Mouse (Mus musculus): ENCODE results near the gene Snip1. TPM values are rescaled to one million over a fixed set of nuclear protein-coding genes. Genes with fewer than 3 reads are reported as not detected.

The Snip1 gene
- polyA plus RNA-seq, 1 experiment from 2014 or later = 27.3 TPM

DNA sequence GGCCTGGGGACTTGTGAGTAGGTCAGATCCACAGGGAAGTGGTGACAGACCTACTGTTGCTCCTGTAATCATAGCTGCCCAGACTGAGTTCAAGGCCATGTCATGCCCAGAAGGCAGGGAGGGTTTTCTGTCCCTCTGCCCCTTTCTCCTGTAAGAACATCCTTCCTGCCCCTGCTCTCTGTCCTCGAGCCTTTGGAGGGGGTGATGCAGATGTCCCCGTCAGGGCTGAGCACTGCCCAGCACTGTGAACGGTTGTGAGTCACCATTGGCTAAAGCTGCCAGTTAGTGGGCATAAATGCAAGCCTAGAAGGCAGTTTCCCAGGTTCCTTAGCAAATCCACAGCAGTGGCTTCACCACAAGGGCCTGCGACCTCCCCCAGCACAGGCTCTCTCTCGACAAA lies 26.6 kb downstream of the Snip1 start:
- Histone ChIP-seq H3K4me1 (replicated peaks; ENCODE audit: control insufficient read depth, insufficient read depth, low read length) (no peaks in the 10 kb centered on the region), H3K4me2 (ENCODE audit: low read length) (no peak overlapping the region), H3K27me3 (replicated peaks; ENCODE audit: control insufficient read depth, insufficient read depth, low read length) (no peaks in the 10 kb centered on the region), H3K9ac (replicated peaks; ENCODE audit: low read depth, low read length) (no peak overlapping the region), H3K4me3 (replicated peaks; ENCODE audit: low read length) (no peak overlapping the region), H3K36me3 (ENCODE audit: control insufficient read depth, insufficient read depth) (peaks cover 23% of the 10 kb centered on the region), H3K27ac (ENCODE audit: low read length) (no peak overlapping the region), H3K9me3 (ENCODE audit: control insufficient read depth, low read length) (no peaks in the 10 kb centered on the region)
- ATAC-seq = no peak
- 90% methylated on average over 5 of the region's 5 CpGs for WGBS

DNA sequence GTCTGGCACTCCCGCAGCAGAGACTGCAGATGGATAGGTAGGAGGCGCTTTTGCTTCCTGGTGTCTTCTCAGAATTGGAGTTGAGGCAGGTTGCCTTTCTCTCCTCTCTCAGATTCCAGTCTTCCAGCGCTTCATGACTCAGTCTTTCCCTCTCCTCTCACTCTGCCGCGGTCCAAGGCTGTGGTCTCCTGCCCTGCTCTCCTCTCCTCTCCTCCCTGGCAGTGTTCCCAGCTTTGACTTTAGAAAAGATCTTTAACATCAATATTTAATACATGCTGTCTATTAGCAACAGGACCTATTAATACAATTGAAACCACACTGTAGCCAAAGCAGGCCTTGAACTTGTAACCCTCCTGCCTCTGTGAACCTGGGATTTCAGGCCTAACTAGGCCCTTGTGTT lies 29.6 kb downstream of the Snip1 start:
- H3K27me3 ChIP-seq (replicated peaks; ENCODE audit: control insufficient read depth, insufficient read depth, low read length) = no peaks in the 10 kb centered on the region
- H3K4me2 ChIP-seq (ENCODE audit: low read length) = no peak overlapping the region
- H3K36me3 ChIP-seq (ENCODE audit: control insufficient read depth, insufficient read depth) = peaks cover 9% of the 10 kb centered on the region
- no peak overlapping the region for H3K9ac ChIP-seq (replicated peaks; ENCODE audit: low read depth, low read length)
- no peak overlapping the region for H3K4me3 ChIP-seq (replicated peaks; ENCODE audit: low read length)
- H3K9me3 ChIP-seq (ENCODE audit: control insufficient read depth, low read length) = no peaks in the 10 kb centered on the region
- no peak for ATAC-seq
- 92% methylated on average over 5 of the region's 5 CpGs for WGBS
- H3K27ac ChIP-seq (ENCODE audit: low read length) = no peak overlapping the region
- peaks cover 3% of the 10 kb centered on the region; the same call in 1 of the 2 replicates for H3K4me1 ChIP-seq (replicated peaks; ENCODE audit: control insufficient read depth, insufficient read depth, low read length)

GRCm38 (mm10) chr4:125097412-125097811 lies 30.9 kb downstream of the Snip1 start:
- Histone ChIP-seq H3K9ac (replicated peaks; ENCODE audit: low read depth, low read length) (no peak overlapping the region), H3K4me1 (replicated peaks; ENCODE audit: control insufficient read depth, insufficient read depth, low read length) (peaks cover 3% of the 10 kb centered on the region; the same call in 1 of the 2 replicates), H3K27me3 (replicated peaks; ENCODE audit: control insufficient read depth, insufficient read depth, low read length) (no peaks in the 10 kb centered on the region), H3K4me2 (ENCODE audit: low read length) (no peak overlapping the region), H3K36me3 (ENCODE audit: control insufficient read depth, insufficient read depth) (peaks cover 1% of the 10 kb centered on the region; the same call in 1 of the 2 replicates), H3K9me3 (ENCODE audit: control insufficient read depth, low read length) (no peaks in the 10 kb centered on the region), H3K27ac (ENCODE audit: low read length) (no peak overlapping the region), H3K4me3 (replicated peaks; ENCODE audit: low read length) (no peak overlapping the region)
- no peak for ATAC-seq
- WGBS = 92% methylated on average over 4 of the region's 4 CpGs

GRCm38 (mm10) chr4:125099458-125099857 lies 33.0 kb downstream of the Snip1 start:
- H3K27ac ChIP-seq (ENCODE audit: low read length) = no peak overlapping the region
- no peak overlapping the region for H3K9ac ChIP-seq (replicated peaks; ENCODE audit: low read depth, low read length)
- no peaks in the 10 kb centered on the region for H3K9me3 ChIP-seq (ENCODE audit: control insufficient read depth, low read length)
- WGBS = 9% methylated on average over 8 of the region's 8 CpGs
- no peak overlapping the region for H3K4me2 ChIP-seq (ENCODE audit: low read length)
- H3K4me1 ChIP-seq (replicated peaks; ENCODE audit: control insufficient read depth, insufficient read depth, low read length) = peaks cover 3% of the 10 kb centered on the region; the same call in 1 of the 2 replicates
- peaks cover 8% of the 10 kb centered on the region for H3K36me3 ChIP-seq (ENCODE audit: control insufficient read depth, insufficient read depth)
- H3K4me3 ChIP-seq (replicated peaks; ENCODE audit: low read length) = no peak overlapping the region
- peak; percentile 59; the same call in 1 of the 2 replicates for ATAC-seq
- no peaks in the 10 kb centered on the region for H3K27me3 ChIP-seq (replicated peaks; ENCODE audit: control insufficient read depth, insufficient read depth, low read length)

DNA sequence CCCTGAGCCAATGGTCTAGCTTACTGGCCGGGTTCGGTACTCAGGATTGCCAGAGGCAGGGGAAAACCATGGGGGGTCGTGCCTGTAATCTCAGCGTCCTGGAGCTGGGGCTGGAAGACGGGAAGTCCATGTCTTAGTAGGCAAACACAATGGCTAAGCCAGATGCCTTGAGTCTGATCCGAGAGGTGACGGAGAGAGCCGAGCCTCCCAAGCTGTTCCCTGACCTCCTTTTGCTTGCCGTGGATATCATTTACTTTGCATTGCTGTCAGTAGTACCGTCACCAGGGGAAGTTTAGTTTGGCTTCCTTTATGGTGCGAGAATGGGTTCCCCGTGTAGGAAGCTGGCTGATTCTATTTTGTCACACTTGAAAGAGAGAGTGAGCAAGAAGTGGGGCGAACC lies 34.9 kb downstream of the Snip1 start:
- Histone ChIP-seq H3K4me1 (replicated peaks; ENCODE audit: control insufficient read depth, insufficient read depth, low read length) (peaks cover 3% of the 10 kb centered on the region; the same call in 1 of the 2 replicates), H3K27me3 (replicated peaks; ENCODE audit: control insufficient read depth, insufficient read depth, low read length) (no peaks in the 10 kb centered on the region), H3K4me2 (ENCODE audit: low read length) (no peak overlapping the region), H3K36me3 (ENCODE audit: control insufficient read depth, insufficient read depth) (peaks cover 11% of the 10 kb centered on the region), H3K9ac (replicated peaks; ENCODE audit: low read depth, low read length) (no peak overlapping the region), H3K9me3 (ENCODE audit: control insufficient read depth, low read length) (no peaks in the 10 kb centered on the region), H3K4me3 (replicated peaks; ENCODE audit: low read length) (no peak overlapping the region), H3K27ac (ENCODE audit: low read length) (no peak overlapping the region)
- 69% methylated on average over 13 of the region's 13 CpGs for WGBS
- ATAC-seq = no peak

GRCm38 (mm10) chr4:125105354-125105753 lies 38.9 kb downstream of the Snip1 start:
- Histone ChIP-seq H3K27me3 (replicated peaks; ENCODE audit: control insufficient read depth, insufficient read depth, low read length) (no peaks in the 10 kb centered on the region), H3K36me3 (ENCODE audit: control insufficient read depth, insufficient read depth) (peaks cover 11% of the 10 kb centered on the region), H3K9ac (replicated peaks; ENCODE audit: low read depth, low read length) (no peak overlapping the region), H3K27ac (ENCODE audit: low read length) (no peak overlapping the region), H3K4me2 (ENCODE audit: low read length) (no peak overlapping the region), H3K4me1 (replicated peaks; ENCODE audit: control insufficient read depth, insufficient read depth, low read length) (no peaks in the 10 kb centered on the region), H3K9me3 (ENCODE audit: control insufficient read depth, low read length) (no peaks in the 10 kb centered on the region), H3K4me3 (replicated peaks; ENCODE audit: low read length) (no peak overlapping the region)
- 97% methylated on average over 9 of the region's 9 CpGs for WGBS
- no peak for ATAC-seq

GRCm38 (mm10) chr4:125114638-125115037 lies 48.2 kb downstream of the Snip1 start:
- Histone ChIP-seq H3K4me1 (replicated peaks; ENCODE audit: control insufficient read depth, insufficient read depth, low read length) (peaks cover 14% of the 10 kb centered on the region), H3K9me3 (ENCODE audit: control insufficient read depth, low read length) (no peaks in the 10 kb centered on the region), H3K4me2 (ENCODE audit: low read length) (no peak overlapping the region), H3K27ac (ENCODE audit: low read length) (no peak overlapping the region), H3K4me3 (replicated peaks; ENCODE audit: low read length) (no peak overlapping the region), H3K36me3 (ENCODE audit: control insufficient read depth, insufficient read depth) (no peaks in the 10 kb centered on the region), H3K27me3 (replicated peaks; ENCODE audit: control insufficient read depth, insufficient read depth, low read length) (no peaks in the 10 kb centered on the region), H3K9ac (replicated peaks; ENCODE audit: low read depth, low read length) (no peak overlapping the region)
- peak; percentile 69 for ATAC-seq
- 10% methylated on average over 6 of the region's 6 CpGs for whole genome bisulfite sequencing

- ATAC-seq = no peak
- Histone ChIP-seq H3K9ac (replicated peaks; ENCODE audit: low read depth, low read length) (no peak overlapping the region), H3K9me3 (ENCODE audit: control insufficient read depth, low read length) (no peaks in the 10 kb centered on the region), H3K4me1 (replicated peaks; ENCODE audit: control insufficient read depth, insufficient read depth, low read length) (peaks cover 14% of the 10 kb centered on the region), H3K4me2 (ENCODE audit: low read length) (no peak overlapping the region), H3K36me3 (ENCODE audit: control insufficient read depth, insufficient read depth) (no peaks in the 10 kb centered on the region), H3K27ac (ENCODE audit: low read length) (no peak overlapping the region), H3K27me3 (replicated peaks; ENCODE audit: control insufficient read depth, insufficient read depth, low read length) (no peaks in the 10 kb centered on the region), H3K4me3 (replicated peaks; ENCODE audit: low read length) (no peak overlapping the region)
- 77% methylated on average over 4 of the region's 4 CpGs for WGBS
Observed at GRCm38 (mm10) chr4:125115081-125115480, 48.6 kb downstream of the Snip1 start.

DNA sequence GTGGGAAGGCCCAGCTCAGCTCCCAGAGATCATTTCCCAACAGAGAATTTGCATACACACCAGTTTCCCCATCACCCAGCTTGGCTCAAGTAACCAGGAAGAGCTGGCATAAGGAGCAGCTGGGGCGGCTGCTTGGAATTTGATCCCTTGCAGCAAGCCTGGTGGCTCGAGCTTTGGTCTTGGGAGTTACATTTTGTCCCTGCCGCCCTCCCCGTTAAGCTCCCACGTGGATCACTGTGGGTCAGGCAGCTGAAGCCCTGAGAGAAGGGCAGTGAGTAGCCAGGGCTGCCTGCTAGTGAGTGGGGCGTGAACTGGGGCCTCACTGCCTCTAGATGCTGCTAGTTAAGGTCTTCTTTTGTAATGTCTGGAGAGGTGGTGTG lies 49.2 kb downstream of the Snip1 start:
- no peaks in the 10 kb centered on the region for H3K36me3 ChIP-seq (ENCODE audit: control insufficient read depth, insufficient read depth)
- no peak overlapping the region for H3K4me2 ChIP-seq (ENCODE audit: low read length)
- ATAC-seq = no peak; the same call in 1 of the 2 replicates
- H3K9me3 ChIP-seq (ENCODE audit: control insufficient read depth, low read length) = no peaks in the 10 kb centered on the region
- H3K27ac ChIP-seq (ENCODE audit: low read length) = no peak overlapping the region
- H3K4me1 ChIP-seq (replicated peaks; ENCODE audit: control insufficient read depth, insufficient read depth, low read length) = peaks cover 14% of the 10 kb centered on the region
- H3K9ac ChIP-seq (replicated peaks; ENCODE audit: low read depth, low read length) = no peak overlapping the region
- H3K27me3 ChIP-seq (replicated peaks; ENCODE audit: control insufficient read depth, insufficient read depth, low read length) = no peaks in the 10 kb centered on the region
- WGBS = 35% methylated on average over 6 of the region's 6 CpGs
- H3K4me3 ChIP-seq (replicated peaks; ENCODE audit: low read length) = no peak overlapping the region
